ENCODE assay signal across 9 mouse cellular contexts in genomic region chr9:65743809-65744170, GRCm38 (mm10).
DNase-seq lines count a peak whose midpoint lies in the region; ATAC-seq lines count a peak whose summit lies in the region.
"Had no signal": no experiment of that assay in that cellular context is flagged by ENCODE, and none has a peak within 500 bp of the region (broad histone marks: within the 10 kb centered on the region; RNA-seq: fewer than 3 reads in every experiment).

No protein-coding gene starts in this region.

- 0 out of 2 replicates have a peak overlapping the region, but pooled peaks have one; percentile 1 for H3K9ac ChIP-seq in heart, embryonic 14.5 days (ENCODE audit: low read length)
- H3K9ac ChIP-seq in embryonic facial prominence, embryonic 14.5 days (ENCODE audit: low read depth, low read length), result no peak overlapping the region
- no peak overlapping the region for H3K9ac ChIP-seq in forebrain, embryonic 16.5 days (replicated peaks; ENCODE audit: low read depth, low read length)
- H3K9ac ChIP-seq in midbrain, embryonic 13.5 days (replicated peaks), result 0 out of 2 replicates have a peak overlapping the region, but pooled peaks have one; percentile 1
- no peak overlapping the region for H3K9ac ChIP-seq in kidney, embryonic 15.5 days

- ATAC-seq in heart, embryonic 14.5 days (ENCODE audit: insufficient number of reproducible peaks, insufficient read depth, low FRiP score, low read depth), result no peak
- no peak for ATAC-seq in embryonic facial prominence, embryonic 14.5 days (ENCODE audit: low read depth)
- ATAC-seq in forebrain, embryonic 16.5 days, result 0 out of 2 replicates have a peak, but pooled peaks have one; percentile 15
- no peak; the same call in 1 of the 2 replicates for ATAC-seq in midbrain, embryonic 13.5 days
- ATAC-seq in kidney, embryonic 15.5 days (replicated peaks; ENCODE audit: low FRiP score), result no peak

- H3K4me2 ChIP-seq in heart, embryonic 14.5 days (ENCODE audit: low read length), result no peak overlapping the region
- no peak overlapping the region for H3K4me2 ChIP-seq in embryonic facial prominence, embryonic 14.5 days (ENCODE audit: low read depth, low read length)
- no peak overlapping the region for H3K4me2 ChIP-seq in forebrain, embryonic 16.5 days (ENCODE audit: low read length)
- peak overlapping the region; percentile 37; the same call in 1 of the 2 replicates for H3K4me2 ChIP-seq in midbrain, embryonic 13.5 days (replicated peaks)
- H3K4me2 ChIP-seq in kidney, embryonic 15.5 days, result no peak overlapping the region

- H3K4me3 ChIP-seq in heart, embryonic 14.5 days (ENCODE audit: control insufficient read depth in 1 of 2, insufficient read depth in 1 of 2, low read depth in 1 of 2, low read length in 2 of 2), result no peak overlapping the region
- H3K4me3 ChIP-seq in embryonic facial prominence, embryonic 14.5 days (ENCODE audit: low read depth, low read length), result no peak overlapping the region
- no peak overlapping the region for H3K4me3 ChIP-seq in forebrain, embryonic 16.5 days (replicated peaks; ENCODE audit: low read length)
- H3K4me3 ChIP-seq in midbrain, embryonic 13.5 days (replicated peaks), result no peak overlapping the region
- no peak overlapping the region for H3K4me3 ChIP-seq in kidney, embryonic 15.5 days (replicated peaks)

- H3K36me3 ChIP-seq in heart, embryonic 14.5 days (ENCODE audit: control insufficient read depth, insufficient read depth, low read length), result no peaks in the 10 kb centered on the region
- no peaks in the 10 kb centered on the region for H3K36me3 ChIP-seq in embryonic facial prominence, embryonic 14.5 days (ENCODE audit: control insufficient read depth, insufficient read depth, low read length)
- no peaks in the 10 kb centered on the region for H3K36me3 ChIP-seq in forebrain, embryonic 16.5 days (ENCODE audit: control insufficient read depth, insufficient read depth)
- 0 out of 2 replicates have a peak, but pooled peaks cover 3% of the 10 kb centered on the region for H3K36me3 ChIP-seq in midbrain, embryonic 13.5 days
- H3K36me3 ChIP-seq in kidney, embryonic 15.5 days, result peaks cover 6% of the 10 kb centered on the region; the same call in 1 of the 2 replicates

- no peaks in the 10 kb centered on the region for H3K27me3 ChIP-seq in heart, embryonic 14.5 days (ENCODE audit: control insufficient read depth, insufficient read depth, low read length)
- H3K27me3 ChIP-seq in embryonic facial prominence, embryonic 14.5 days (replicated peaks; ENCODE audit: control insufficient read depth, insufficient read depth, low read length), result no peaks in the 10 kb centered on the region
- no peaks in the 10 kb centered on the region for H3K27me3 ChIP-seq in forebrain, embryonic 16.5 days (replicated peaks; ENCODE audit: control insufficient read depth, insufficient read depth, low read length)
- no peaks in the 10 kb centered on the region for H3K27me3 ChIP-seq in midbrain, embryonic 13.5 days
- H3K27me3 ChIP-seq in kidney, embryonic 15.5 days, result no peaks in the 10 kb centered on the region

- H3K4me1 ChIP-seq in heart, embryonic 14.5 days (ENCODE audit: control insufficient read depth in 2 of 2, insufficient read depth in 2 of 2, low read length in 2 of 2), result peaks cover 9 to 32% of the 10 kb centered on the region in 2 experiments
- H3K4me1 ChIP-seq in embryonic facial prominence, embryonic 14.5 days (ENCODE audit: control insufficient read depth, insufficient read depth, low read length), result peaks cover 17% of the 10 kb centered on the region
- H3K4me1 ChIP-seq in forebrain, embryonic 16.5 days (replicated peaks; ENCODE audit: control insufficient read depth, insufficient read depth, low read length), result peaks cover 40% of the 10 kb centered on the region
- H3K4me1 ChIP-seq in midbrain, embryonic 13.5 days (replicated peaks), result peaks cover 47% of the 10 kb centered on the region
- H3K4me1 ChIP-seq in kidney, embryonic 15.5 days, result peaks cover 28% of the 10 kb centered on the region

- peak overlapping the region; percentile 34 to 87; a peak in 3 of 4 replicates for H3K27ac ChIP-seq in heart, embryonic 14.5 days (replicated peaks in 1 of 2; ENCODE audit: control insufficient read depth in 1 of 2, insufficient read depth in 1 of 2, low read depth in 2 of 2, low read length in 2 of 2)
- 0 out of 2 replicates have a peak overlapping the region, but pooled peaks have one; percentile 65 for H3K27ac ChIP-seq in embryonic facial prominence, embryonic 14.5 days (replicated peaks; ENCODE audit: low read depth, low read length)
- H3K27ac ChIP-seq in forebrain, embryonic 16.5 days (ENCODE audit: low read length), result peak overlapping the region; percentile 72
- peak overlapping the region; percentile 93 for H3K27ac ChIP-seq in midbrain, embryonic 13.5 days
- no peak overlapping the region for H3K27ac ChIP-seq in kidney, embryonic 15.5 days
- H3K27ac ChIP-seq: macrophage had no signal

- no peaks in the 10 kb centered on the region for H3K9me3 ChIP-seq in heart, embryonic 14.5 days (ENCODE audit: control insufficient read depth, low read length)
- H3K9me3 ChIP-seq in embryonic facial prominence, embryonic 14.5 days (ENCODE audit: control insufficient read depth, low read length), result no peaks in the 10 kb centered on the region
- no peaks in the 10 kb centered on the region for H3K9me3 ChIP-seq in forebrain, embryonic 16.5 days (ENCODE audit: control insufficient read depth, low read length)
- H3K9me3 ChIP-seq in midbrain, embryonic 13.5 days, result no peaks in the 10 kb centered on the region
- H3K9me3 ChIP-seq in kidney, embryonic 15.5 days (replicated peaks), result no peaks in the 10 kb centered on the region

- no peak for DNase-seq in heart, adult 11 months
- no peak for DNase-seq in embryonic facial prominence, embryonic 14.5 days (ENCODE audit: low spot score)
- DNase-seq in embryo, embryonic 10.5 days (ENCODE audit: low spot score), result no peak
- no peak for DNase-seq in kidney, postnatal 25 days

Comparison
In these comparisons a context has a peak if more than half of its experiments do, and no peak if none do; other contexts are left out.
1. H3K9ac ChIP-seq: peak in heart, embryonic 14.5 days (single experiment) and midbrain, embryonic 13.5 days (single experiment); none in embryonic facial prominence, embryonic 14.5 days (single experiment), forebrain, embryonic 16.5 days (single experiment) and kidney, embryonic 15.5 days (single experiment).